Mouse (Mus musculus) kidney, postnatal 36 days (tissue): ENCODE data around the gene Snx18.
A peak's percentile ranks its signal among the peaks of the same experiment; 100 is the strongest.

ENCODE experiments used
- DNase-seq, 2 experiments: peaks; one replicate each; pipeline ENCODE4 v3.0.0; 2021 to 2022; ENCODE audit warnings: mixed read lengths in 2 of 2

Snx18 gene

GRCm38 (mm10) chr13:113617891-113618823 lies at the start of gene Snx18:
Snx18 (minus strand) TSS chr13:113618564.
- DNase-seq = peak; percentile 93 to 96

- DNase-seq = no peak
Observed at GRCm38 (mm10) chr13:113663883-113664282, 45.5 kb upstream of the Snx18 start.

GRCm38 (mm10) chr13:113663151-113663779 lies 44.9 kb upstream of the Snx18 start, which contains the start of gene Hspb3:
Hspb3 (minus strand) TSS chr13:113663676.
- DNase-seq = no peak

GRCm38 (mm10) chr13:113661826-113662271 lies 43.5 kb upstream of the Snx18 start:
- no peak for DNase-seq

GRCm38 (mm10) chr13:113660576-113661310 lies 42.4 kb upstream of the Snx18 start:
- no peak for DNase-seq

GRCm38 (mm10) chr13:113657204-113657603 lies 38.8 kb upstream of the Snx18 start:
- no peak for DNase-seq

GRCm38 (mm10) chr13:113656639-113657038 lies 38.3 kb upstream of the Snx18 start:
- DNase-seq = no peak

- no peak for DNase-seq
Observed at GRCm38 (mm10) chr13:113655511-113655910, 37.1 kb upstream of the Snx18 start.

- peak; percentile 13 to 32 for DNase-seq
Observed at GRCm38 (mm10) chr13:113640944-113641597, 22.7 kb upstream of the Snx18 start.

GRCm38 (mm10) chr13:113638914-113639313 lies 20.6 kb upstream of the Snx18 start:
- peak; percentile 30 for DNase-seq

- no peak for DNase-seq
Observed at GRCm38 (mm10) chr13:113635799-113636222, 17.4 kb upstream of the Snx18 start.

- no peak for DNase-seq
Observed at GRCm38 (mm10) chr13:113634732-113635481, 16.5 kb upstream of the Snx18 start.

- DNase-seq = no peak
Observed at GRCm38 (mm10) chr13:113632506-113632905, 14.1 kb upstream of the Snx18 start.

GRCm38 (mm10) chr13:113627601-113628000 lies 9.2 kb upstream of the Snx18 start:
- peak in 1 of 2 experiments; percentile 37 for DNase-seq

GRCm38 (mm10) chr13:113622865-113623255 lies 4.5 kb upstream of the Snx18 start:
- DNase-seq = no peak

- no peak for DNase-seq
Observed at GRCm38 (mm10) chr13:113622122-113622864, 3.9 kb upstream of the Snx18 start.

GRCm38 (mm10) chr13:113619003-113619402 lies 639 bp upstream of the Snx18 start:
- DNase-seq = no peak

GRCm38 (mm10) chr13:113617338-113617890 lies 950 bp downstream of the Snx18 start:
- DNase-seq = peak in 1 of 2 experiments; percentile 50

- DNase-seq = peak in 1 of 2 experiments; percentile 67
Observed at GRCm38 (mm10) chr13:113616751-113617337, 1.5 kb downstream of the Snx18 start.
